Mouse (Mus musculus) right cerebral cortex, postnatal 25 days (tissue): Measurements from ENCODE around the gene Pigl.
"Not testable (repeated sequence)": the region's sequence is repeated elsewhere in the genome, so short reads cannot be mapped to it uniquely, and the experiment has no call there.

Source experiments
- DNase-seq: peaks from one replicate; pipeline ENCODE4 v3.0.0; 2022

Pigl gene

DNA sequence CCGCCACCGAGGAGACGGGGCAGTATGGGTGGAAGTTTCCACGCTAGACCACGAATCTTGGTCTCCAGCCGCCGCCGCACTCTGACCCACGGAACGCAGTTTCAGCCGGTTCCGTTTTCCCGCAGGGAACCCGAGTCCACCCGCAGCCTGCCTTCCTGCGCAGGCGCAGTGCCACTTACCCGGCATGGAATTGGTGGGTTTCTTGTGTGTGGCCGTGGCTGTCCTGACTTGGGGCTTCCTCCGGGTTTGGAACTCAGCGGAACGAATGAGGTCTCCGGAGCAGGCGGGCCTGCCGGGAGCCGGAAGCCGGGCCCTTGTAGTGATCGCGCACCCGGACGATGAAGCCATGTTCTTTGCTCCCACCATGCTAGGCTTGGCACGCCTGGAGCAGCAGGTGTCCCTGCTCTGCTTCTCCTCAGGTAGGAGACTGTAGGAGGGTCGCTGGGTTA is at the start of gene Pigl, which contains the start of gene Ncor1:
Pigl (plus strand) TSS at position 185 of the 449 bp plus-strand sequence.
Ncor1 (minus strand) TSS at position 266 of the 449 bp plus-strand sequence.
- DNase-seq: peak; percentile 88

- DNase-seq: no peak
These were observed 49.4 kb upstream of the Pigl start for GRCm38 (mm10) chr11:62408848-62409247.

DNA sequence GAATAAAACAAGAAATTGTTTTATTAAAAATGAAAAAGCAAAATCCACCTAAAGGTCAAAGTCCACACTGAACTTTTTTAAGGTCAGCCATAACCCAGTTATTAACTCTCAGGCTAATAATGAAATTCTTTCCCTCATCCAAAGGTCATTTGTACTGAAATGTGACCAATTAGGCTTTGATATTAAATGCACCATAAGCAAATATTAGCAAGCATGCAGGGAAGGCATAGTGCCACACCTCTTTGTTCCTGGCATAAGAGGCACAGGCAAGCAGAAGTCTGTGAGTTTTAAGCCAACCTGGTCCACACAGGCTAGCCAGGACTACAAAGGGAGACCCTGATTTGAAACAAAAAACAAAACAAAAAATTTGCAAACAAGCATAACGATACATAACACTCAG is 48.6 kb upstream of the Pigl start:
- DNase-seq: no peak

DNA sequence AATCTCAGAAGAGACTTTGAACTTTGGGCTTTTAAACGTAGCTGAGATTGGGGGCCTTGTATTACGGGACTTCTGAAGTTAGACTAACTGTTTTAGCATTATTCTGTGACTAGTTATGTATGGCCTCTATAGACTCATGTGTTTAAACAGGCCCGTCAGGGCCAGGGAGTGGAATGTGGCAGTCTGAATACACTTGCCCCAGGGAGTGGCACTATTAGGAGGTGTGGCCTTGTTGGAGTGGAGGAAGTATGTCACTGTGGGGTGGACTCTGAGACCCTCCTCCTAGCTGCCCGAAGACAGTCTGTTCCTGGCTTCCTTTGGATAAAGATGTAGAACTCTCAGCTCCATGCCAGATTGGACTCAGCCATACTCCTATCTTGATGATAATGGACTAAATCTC is 43.2 kb upstream of the Pigl start:
- no peak for DNase-seq

DNA sequence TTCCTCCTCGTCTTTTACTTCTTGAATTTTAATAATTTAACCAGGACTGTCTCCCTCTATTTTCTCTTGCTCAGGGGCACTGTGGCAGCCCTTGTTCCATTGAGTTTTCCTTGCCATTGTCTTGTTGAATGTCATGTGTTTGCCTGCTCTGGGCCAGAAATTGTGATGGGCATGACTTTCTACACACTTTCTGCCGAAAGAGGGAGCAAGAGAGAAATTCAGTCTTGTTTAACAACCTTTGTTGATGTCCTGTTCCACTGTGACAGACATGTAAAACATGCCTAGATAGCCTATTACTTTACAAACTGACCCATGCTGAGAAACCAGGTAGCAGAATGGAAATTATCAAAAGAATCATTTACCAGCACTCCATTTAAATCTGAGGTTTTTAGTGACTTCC is 33.7 kb upstream of the Pigl start:
- DNase-seq: no peak

- DNase-seq: no peak
These were observed 32.0 kb upstream of the Pigl start for GRCm38 (mm10) chr11:62426266-62426665.

- DNase-seq: no peak
These were observed 31.2 kb upstream of the Pigl start for GRCm38 (mm10) chr11:62427105-62427504.

DNA sequence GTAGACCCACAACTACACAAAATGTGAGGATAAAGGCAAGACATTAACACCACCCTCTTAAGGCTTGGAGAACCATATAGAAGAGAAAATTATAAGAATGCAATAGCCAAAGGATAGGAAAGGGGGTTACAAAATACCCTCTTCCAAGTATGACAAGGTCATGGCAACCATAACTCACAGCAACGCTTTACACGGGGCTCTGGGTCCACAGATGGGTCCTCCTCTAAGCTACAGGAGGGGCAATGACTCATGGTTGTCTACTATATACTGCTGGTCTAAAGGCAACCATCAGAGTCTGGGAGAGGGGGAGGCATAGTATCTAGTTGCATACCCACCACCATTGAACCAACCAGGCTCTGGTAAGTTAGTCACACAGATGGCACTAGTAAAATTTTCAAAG is 26.0 kb upstream of the Pigl start:
- DNase-seq: no peak

DNA sequence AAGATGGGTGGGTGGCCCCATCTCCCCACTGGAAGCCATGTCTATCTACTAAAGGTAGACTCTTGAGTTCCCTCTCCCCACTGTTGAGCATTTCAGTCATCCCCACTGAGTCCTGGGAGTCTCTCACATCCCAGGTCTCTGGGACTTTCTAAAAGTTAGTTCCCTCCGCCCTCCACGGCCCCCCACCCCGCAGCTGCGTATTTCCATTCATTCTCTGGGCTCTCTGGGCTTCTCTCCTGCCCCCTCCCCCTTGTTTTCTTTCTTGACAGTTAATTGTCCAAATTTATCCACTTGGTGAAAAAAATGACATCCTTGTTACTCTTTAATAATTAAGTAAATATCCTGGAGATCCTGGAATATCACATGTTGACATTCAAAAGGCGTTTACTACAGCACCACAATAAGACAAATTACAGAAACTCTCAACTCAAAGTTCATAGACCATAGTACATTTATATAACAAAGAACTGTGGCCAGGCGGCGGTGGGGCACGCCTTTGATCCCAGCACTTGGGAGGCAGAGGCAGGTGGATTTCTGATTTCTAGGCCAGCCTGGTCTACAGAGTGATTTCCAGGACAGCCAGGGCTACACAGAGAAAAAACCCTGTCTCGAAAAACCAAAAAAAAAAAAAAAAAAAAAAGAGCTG is 17.5 kb upstream of the Pigl start:
- no peak for DNase-seq

DNA sequence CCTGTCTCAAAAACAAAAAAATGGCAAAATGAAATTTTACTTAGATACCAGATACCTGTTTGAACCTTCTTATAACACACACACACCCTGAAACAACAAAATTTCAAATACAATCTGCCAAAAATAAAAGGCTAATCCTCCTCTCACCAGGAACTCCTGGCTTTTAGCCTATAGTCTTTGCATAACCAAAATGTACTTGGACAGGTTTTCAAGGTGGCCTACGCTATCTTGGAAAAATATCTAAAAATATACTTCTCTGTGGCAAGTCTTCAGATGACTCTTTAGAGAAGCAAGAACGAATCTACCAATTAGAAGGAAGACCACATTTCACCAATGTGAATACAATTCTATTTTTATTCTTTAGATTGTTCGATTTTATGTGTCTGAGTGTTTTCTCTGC is 12.5 kb upstream of the Pigl start:
- no peak for DNase-seq

GRCm38 (mm10) chr11:62448971-62449370 is 9.3 kb upstream of the Pigl start:
- no peak for DNase-seq

GRCm38 (mm10) chr11:62455193-62455592 is 3.1 kb upstream of the Pigl start:
- DNase-seq: no peak

GRCm38 (mm10) chr11:62456021-62456482 is 2.2 kb upstream of the Pigl start:
- no peak for DNase-seq

DNA sequence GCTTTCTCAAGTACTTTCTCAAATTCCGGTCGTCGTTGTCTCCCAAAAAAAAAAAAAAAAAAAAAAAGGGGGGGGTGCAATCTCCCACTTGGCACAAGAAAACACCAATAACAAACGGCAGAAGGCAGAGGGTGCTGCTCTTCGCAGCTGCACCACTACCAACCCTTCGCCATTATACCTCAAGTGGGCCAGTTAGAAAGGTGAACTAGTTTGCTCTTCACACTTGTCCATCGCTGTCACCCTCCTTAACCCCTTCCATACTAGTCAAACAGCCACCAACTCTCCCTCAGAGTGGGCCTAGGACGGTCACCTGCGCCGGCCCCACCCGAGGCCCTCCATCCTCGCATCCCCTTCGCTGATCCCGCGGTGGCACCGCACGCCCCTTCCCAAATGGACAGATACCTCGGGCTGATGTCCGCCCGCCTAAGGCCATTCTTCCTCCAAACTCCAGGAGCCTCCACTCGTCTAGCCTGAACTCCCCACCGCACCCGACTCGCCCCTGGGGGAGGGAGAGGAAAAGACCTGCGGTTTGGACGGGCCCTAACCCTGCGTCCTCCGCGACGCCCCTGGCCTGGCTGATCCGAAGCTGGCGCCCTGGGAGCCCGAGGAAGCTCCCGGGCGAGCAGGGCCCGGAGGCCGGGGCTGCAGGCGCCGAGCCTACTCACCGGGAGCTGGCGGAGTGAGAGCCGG is 1.6 kb upstream of the Pigl start:
- peak; percentile 38 for DNase-seq

GRCm38 (mm10) chr11:62457241-62457890 is 894 bp upstream of the Pigl start:
- peak; percentile 88 for DNase-seq

- no peak for DNase-seq
These were observed 379 bp upstream of the Pigl start for GRCm38 (mm10) chr11:62457891-62458270.

GRCm38 (mm10) chr11:62458780-62459179 is 520 bp downstream of the Pigl start:
- no peak for DNase-seq

GRCm38 (mm10) chr11:62462529-62462928 is 4.3 kb downstream of the Pigl start:
- DNase-seq: not testable (repeated sequence)

DNA sequence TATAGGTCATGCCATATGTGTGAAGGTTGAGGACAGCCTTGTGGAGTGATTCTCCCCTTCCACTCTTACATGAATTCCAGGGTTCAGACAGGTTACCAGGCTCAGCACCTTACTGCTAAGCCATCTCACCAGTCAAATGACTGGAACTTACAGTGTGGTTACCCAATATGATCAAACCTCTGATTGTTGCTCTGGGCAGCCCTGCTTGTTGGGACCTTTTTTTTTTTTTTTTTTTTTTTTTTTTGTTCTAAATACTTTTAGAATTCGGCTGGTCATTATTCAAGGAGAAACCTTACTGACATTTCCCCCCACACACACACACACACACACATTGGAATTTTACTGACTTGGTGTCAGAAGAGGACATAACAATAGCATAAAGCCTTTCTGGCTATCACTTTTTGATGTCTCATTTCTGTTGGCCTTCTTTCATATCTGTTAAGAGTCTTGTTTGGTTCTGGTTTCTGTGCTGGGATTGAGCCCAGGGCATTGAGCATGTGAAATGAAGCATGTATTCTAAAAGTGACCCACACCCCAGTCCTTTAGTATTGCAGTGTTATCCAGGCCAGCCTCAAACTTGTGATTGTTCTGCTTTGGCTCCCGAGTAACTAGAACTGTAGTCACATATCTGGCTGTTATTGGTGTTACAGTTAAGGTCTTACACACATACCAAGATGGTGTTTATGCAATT is 5.1 kb downstream of the Pigl start:
- DNase-seq: no peak

- no peak for DNase-seq
These were observed 6.4 kb downstream of the Pigl start for GRCm38 (mm10) chr11:62464696-62465095.

DNA sequence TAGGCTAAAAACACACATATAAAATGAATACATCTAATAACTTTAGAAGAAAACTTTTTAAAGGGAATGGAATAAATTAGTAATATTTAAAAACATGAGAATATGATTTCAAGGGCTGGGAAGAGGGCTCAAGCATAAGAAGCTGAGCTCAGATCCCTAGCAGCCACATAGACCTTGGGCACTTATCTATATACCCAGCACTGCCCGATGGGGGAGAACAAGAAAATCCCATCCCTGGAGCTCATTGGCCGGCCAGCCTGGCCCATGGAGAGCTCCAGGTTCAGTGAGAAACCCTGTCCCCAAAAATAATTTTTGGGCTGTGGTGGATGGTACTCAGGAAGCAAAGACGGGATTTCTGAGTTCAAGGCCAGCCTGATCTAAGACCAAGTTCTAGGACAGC is 7.6 kb downstream of the Pigl start:
- no peak for DNase-seq

DNA sequence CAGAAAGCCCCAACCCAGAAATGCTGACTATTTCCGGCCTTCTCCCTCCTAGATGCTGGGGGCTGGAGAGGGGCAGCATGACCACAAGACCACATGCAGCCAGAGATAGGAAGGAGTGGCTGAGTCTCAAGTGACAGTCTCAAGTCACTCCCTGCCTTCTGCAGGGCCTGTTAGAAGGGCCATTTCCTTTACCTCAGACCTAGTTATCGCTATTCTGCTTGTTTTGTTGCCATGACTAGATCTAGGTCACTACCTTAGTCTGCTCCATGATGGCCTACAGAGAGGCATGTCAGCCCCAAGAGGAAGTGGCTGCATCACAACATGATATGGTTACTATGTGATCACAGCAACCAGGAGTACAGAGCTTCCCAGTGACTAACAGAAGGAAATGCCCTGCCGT is 8.3 kb downstream of the Pigl start:
- DNase-seq: no peak

GRCm38 (mm10) chr11:62467289-62467688 is 9.0 kb downstream of the Pigl start:
- DNase-seq: not testable (repeated sequence)
